Mouse (Mus musculus) embryo, embryonic 10 days (tissue): ENCODE measurements at regions not wholly inside any gene's neighbourhood (a gene's known extent, or its start where the extent isn't known, plus 50 kb on each side); places are given as distances from the start of the nearest gene placed in this dataset.

Experiments
- DNase-seq: peaks from one replicate; pipeline ENCODE4 v3.0.0-alpha.2; 2015; ENCODE audit warnings: low spot score

DNA sequence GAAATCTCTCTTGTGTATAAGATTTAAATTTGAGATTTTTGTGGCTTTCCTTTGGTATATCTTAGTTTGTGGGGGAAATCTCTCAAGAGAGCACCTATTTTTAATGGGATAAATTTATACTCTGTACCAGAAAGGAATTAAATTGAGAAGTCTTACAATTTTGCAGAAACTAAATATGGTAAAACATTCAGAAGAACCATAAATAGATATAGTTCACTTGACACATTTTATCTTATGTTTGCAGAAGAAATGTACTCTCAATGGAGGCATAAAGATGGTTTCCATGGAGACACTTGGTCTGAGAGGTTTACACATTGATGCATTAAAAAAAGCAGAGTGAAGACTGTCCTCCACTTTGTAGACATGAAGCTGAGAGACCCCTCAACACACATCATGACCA is 86.9 kb downstream of the Ndufa10 start:
- no peak for DNase-seq

DNA sequence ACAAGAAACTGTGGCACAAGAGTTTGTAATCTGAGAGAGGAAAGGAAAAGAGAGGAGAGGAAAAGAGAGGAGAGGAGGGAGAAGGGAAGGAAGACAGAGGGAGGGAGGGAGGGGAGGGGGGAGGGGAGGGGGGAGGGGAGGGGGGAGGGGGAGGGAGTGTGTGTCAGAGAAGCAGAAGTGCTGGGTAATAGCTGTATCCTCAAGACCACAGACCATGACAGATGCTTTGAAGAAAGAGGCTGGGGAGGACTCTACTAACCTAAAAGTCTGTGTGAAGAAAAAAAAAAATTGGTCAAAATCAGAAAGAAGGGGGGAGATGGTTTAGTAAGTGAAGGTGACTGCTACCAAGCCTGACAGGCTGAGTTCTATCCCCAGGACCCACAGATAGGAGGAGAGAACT is 88.7 kb downstream of the Ndufa10 start:
- no peak for DNase-seq

DNA sequence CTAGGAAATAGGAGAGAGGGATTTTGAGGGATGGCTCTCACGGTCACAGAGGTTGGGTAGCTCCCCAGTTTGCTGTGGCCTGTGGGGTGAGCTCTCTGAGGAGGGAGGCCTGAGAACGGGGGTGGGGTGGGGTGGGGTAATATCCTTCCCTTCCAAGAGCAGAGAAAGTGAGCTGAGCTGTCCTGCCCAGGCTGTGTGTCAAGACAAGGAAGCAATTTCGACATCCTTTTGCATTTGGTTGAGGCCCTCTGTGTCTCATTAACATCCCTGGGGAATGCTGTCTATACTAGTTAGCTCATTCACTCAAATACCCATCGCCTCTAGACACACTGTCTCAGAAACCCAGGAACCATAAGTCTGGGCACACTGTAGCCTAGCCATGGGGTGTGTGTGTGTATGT is 89.9 kb downstream of the Ndufa10 start:
- DNase-seq: no peak

DNA sequence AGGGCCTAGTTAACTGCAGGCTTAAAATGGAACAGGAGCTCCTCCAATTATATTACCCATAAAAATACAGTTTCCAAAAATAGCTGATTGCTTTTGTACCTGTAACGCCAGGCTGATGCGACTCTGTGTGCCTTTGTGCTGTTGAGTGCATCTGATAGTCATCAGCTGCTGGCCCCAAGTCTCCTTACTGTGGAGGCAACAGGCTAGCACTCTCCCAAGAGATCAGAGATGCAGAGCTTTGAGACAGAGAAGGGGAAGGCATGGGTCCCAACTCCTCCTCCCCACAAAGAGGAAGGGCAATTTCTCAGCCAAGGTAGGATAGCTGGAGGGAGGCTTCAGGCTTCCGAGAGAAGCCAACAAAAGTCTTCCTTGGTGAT is 94.2 kb downstream of the Ndufa10 start:
- no peak for DNase-seq

DNA sequence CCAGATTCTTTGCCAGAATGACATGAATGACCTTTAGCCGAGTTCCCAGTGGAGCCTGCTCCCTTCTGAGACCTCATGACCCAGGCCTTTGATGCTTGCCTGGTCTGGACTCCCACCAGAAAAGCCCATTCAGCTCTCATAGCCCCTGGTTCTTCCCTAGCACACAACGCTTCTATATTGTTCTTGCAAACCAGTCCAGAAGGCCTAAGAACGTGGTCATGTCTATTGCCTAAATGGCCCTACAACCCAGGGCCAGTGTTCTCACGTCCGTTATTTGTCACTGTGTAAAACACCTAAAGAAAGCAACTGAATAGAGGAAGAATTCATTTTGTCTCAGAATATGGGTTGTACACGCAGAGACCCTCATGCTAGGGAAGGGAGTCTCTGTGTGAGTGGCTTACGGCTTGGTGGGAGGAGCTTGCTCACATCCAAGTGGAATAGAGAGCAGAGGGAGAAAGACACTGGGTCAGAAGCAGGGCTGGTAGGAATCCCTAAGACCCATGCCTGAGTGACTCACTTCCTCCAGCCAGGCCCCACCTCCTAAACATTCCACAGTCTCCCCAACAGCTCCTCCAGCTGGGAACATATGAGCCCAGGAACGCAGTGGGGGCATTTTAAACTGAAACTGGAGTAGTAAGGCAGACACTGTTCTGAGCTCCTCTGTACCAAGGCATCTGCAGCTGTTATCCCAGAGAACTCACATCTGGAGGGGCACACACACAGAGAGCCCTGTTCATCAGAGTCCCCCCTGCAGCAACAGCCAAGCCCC is 94.7 kb downstream of the Ndufa10 start:
- peak; percentile 49 for DNase-seq

DNA sequence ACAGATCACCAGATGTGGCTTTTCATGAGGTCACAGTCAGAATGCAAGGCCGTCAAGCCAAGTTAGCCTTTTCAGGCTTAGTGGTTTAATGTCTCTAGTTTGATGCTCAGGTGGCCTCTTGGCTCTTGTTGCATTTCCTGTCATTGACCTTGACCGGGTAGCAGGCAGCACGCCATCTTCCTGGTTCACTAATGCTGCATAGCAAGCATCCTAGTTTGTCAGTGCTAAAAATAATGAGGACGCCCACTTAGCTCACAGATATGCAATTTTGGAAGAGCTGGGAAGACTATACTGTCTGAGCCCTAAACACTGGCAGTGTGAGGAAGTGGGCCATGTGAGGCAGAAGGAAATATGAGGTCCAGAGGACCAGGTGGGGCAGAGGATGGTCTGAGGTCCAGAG is 97.2 kb downstream of the Ndufa10 start:
- no peak for DNase-seq

DNA sequence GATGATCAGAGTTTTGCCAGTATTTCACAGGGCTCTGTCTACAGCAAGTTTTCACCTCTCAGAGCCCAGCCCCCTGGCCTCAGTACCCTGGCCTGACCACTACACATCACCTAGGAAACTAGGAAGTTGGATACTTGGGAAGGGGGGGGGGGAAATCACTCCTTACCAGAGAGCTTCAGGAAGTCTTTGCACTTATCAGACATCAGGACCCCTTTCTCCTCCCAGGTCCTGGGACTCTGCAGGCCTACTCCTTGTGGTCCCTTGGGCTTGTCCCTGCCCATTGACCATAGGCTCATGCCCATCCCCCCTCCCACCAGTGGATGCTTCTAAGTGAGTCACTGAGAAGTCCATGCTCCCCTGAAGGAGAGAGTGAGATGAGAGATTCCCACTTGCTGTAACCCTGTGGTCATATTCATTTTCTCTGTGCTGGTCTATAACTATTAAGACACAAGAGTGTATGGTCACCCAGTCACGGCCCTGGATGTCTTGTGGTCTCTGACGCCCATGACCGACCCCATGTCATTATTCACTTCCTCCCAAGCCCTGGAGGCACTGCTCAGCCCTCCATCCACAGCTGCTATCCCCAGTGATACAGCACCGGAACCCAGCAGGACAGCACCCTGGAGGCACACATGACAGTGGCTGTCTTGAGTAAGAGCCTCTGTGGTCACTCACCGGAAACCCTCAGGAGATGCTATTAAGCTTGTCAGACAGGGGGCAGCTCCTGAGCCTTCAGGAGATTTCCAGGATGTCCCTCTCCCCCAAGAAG is 101.3 kb downstream of the Ndufa10 start:
- no peak for DNase-seq

DNA sequence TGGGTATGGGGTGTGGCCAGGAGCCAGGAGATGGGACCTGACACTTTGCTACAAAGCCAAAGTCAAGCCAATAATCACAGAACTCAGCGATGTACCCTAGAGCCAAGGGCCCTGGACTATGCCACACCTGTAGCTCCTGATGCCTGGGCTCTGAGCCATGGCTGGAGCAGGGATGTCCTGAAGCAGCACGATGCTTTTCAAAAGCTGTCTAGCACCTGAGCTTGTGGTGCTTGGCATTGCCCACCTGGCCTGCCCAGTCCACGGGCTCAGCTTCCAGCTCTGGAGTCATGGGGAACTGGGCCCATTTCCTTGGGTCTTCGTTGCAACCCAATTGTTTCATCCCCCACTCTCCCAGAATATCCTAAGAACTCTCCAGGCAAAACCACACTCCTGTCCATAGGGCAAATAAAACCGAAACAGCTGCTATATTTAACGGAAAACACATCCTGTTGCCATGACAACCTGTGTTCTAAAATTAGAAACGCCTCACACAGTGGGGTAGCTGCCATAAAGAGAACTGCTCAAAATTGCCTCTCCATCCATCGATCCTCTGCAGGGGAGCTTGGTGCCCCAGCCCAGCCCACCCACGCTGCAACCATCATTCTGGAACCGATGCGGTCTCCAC is 102.2 kb downstream of the Ndufa10 start:
- DNase-seq: peak; percentile 39

DNA sequence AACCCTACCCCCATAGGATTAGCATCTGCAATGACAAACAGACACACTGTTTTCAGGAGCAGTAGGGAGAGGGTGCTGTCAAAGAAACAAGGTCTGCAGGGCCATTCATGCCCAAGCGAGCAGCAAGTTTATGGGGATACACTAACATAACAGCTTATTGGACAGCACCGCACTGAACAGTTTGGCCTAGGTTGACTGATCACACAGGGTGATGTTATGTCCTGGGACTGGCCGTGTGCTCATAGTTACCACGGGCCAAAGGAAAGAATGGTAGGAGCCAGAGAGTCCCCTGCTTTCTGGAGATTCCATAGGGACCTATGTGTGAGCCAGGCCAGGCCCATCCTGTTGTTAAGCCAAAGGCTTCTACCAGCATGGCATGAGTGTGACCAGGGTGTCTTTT is 102.8 kb downstream of the Ndufa10 start:
- no peak for DNase-seq

DNA sequence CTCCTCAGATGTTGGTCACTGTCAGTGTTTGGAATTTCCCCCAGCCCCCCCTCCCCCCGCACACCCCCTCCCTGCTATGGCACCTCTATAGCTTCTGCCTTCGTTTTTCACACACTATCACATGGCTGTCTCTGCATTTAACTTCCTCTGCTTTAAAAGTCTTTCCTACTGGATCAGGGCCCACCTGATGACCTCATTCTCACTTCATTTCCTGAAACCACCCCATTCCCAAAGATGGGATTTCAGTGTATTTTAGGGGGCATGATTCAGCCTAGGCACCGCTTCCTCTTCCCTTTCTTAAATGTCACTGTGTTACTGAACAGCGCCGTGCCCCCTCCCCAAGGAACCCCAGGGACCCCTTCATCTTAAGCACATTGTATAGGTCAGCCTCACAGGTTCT is 103.7 kb downstream of the Ndufa10 start:
- no peak for DNase-seq

DNA sequence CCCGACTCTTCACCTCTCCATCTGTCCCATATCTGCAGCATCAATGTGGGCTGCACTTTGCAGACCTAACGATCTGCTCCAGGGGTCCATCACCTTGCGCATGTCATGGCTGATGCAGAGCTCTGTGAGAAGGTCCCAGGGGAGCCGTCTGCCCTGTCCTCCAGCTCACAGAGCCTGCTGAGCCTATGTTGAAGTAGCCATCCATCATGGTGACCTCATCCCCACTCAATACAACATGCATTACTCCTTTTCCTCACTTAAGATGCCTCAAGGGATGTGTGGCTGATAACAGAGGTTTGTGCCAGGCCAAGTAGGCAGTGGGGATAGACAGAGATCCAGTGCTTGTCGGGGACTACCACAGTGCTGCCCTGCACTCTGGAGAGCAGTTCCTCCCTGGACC is 107.4 kb downstream of the Ndufa10 start:
- DNase-seq: no peak

DNA sequence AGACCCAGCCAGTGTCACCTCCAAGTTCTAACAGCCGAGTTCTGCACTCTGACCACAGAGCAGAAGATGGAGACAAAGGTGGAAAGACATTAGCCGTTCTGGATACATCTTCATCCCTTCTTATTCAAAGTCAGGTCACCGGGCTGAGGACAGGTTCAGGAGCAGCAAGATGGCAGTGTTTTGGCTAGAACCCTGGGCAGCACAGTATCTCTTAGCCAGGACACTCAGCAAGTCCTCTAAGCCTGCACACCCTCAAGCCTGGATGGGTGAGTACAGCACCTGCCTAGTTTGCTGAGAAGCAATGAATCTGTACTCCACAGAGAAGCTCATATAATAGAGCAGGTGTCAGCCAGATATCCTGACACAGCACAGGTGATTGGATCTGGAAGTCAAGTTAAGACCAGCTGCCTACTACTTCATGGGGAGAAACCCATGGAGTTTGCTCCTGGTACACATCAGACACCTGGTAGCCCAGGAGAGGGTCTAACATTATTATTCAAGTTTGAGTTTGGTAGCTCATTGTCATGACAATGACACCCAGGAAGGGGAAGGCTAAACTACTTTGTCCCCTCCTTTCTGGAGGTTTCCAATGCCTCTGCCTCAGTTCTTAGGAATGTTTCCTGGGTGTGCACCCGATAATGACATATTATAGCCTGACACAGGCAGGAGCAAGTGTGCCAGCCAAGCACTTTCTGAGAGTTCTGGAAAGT is 108.1 kb downstream of the Ndufa10 start:
- no peak for DNase-seq

DNA sequence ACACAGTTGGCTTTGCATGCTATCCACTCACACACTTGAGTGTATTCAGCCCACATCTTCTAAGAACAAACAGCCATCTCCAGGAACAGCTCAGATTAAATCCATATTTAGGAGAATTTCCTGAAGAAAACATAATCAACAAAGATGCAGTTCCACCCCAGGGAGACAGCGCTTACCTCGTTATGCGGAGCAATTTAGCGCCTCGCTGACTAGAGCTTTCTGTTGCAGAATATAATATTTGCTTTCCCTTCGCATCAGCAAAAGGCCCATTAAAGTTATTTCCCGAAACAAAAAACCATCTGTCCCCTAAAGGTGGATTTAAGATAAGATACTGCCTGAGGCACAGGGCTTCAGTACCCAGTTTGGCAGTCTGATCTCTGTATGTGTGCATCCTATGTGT is 112.0 kb downstream of the Ndufa10 start:
- no peak for DNase-seq

DNA sequence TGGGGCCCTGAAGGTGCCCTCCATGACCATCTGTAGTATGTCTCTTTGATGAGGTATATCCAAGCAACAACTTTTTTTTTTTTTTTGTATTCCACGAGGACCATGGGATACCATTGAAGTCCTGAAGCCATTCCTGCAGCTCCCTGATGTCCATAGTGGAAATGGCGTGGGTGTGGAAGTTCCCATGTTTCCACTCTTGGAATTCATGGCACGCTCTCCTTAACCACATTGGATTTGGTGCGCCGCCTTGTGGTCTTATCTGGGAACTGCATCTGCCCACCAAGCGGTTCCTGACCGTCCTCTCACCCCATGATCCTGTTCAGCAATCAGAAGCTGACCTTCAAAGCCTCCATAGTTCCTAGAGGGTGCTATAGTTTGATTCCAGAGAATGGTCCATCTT is 113.4 kb downstream of the Ndufa10 start:
- peak; percentile 76 for DNase-seq

DNA sequence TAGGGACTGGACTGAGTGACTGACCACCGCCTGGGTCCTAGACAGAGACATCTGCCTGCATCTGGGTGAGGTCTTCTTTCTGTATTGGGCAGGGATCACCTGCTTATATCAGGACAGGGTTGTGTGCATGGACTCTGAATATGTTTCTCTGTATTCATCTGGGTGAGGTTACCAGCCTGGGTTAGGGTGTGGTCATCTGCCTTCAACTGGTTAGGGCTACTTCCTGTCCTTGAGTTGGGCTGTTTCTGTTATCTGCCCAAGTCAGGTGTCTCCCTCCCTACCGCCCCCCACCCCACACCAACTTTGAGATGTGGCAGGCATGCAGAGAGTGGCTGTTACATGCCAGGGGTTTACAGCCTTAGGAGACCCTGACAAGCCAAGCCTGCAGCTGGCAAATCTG is 114.2 kb downstream of the Ndufa10 start:
- no peak for DNase-seq

DNA sequence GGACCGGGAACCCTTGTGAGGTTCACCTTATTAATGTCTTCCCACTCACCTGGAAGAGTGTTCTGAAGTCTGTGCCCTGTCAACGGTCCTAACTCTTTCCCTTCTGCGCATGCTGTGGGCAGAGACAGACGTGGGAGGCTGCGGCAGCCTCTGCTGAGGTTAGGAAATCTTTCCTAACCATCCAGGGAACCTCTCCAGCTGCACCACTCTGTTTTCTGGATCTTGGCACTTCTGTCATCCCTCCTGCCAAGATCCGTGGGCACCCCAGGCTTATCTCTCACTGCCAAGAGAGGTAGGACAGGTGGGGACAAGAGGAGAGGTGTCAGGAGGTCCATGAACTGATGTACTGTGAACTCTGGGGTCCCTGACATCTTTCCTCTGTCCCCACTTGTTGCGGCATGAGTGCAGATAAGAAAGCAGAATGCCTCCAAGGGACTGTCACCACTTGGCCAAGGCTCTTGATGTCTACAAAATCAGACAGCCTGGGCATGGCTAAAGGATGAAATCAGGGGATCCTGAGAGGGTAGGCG is 114.8 kb downstream of the Ndufa10 start:
- DNase-seq: no peak

DNA sequence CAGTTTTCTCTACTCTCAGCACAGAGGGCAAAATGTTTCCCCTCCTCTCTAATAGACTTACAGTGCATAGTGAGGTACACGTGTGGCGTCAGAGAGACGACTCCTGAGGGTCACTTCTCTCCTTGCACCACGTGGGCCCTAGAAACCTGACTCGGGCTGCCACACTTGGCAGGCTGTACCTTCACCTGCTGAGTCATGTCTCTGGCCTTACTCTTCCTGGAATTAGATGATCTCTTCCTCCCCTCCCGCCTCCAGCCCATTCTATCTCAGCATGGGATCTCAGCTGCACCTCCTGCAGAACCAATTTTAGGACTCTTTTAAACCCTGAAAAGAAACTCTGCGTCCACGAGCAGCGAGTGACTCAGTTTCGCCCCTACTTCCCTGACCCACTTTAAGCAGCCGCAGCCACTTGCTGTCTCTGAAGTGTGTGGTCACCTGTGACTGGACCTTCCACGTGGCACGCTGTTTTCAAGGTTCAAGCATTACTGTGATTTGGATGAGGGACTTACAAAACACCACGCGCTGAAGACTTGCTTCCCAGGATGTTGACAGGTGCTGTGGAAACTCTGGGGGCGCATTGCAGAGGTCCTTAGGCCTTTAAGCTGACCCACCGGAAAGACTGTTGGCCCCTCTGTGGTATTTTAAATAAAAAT is 125.2 kb downstream of the Ndufa10 start:
- DNase-seq: no peak

DNA sequence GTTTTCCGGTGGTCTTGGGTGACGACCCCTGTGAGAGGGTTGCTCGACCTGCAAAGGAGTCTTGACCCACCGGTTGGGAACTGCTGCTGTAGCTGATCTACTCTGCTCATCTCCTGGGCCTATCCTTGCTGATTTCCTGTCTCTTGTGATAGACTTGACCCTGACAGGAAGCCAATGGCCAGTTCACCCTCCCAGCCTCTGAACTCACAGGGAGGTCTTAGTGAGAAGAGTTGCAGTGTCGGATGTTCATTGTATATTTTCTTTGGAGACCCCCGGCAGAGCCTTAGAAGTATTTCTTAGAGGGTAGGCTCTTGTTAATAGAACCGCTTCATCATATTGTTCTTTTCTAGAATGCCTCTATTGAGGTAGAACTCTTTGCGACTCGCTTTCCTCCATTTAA is 126.0 kb downstream of the Ndufa10 start:
- DNase-seq: no peak

DNA sequence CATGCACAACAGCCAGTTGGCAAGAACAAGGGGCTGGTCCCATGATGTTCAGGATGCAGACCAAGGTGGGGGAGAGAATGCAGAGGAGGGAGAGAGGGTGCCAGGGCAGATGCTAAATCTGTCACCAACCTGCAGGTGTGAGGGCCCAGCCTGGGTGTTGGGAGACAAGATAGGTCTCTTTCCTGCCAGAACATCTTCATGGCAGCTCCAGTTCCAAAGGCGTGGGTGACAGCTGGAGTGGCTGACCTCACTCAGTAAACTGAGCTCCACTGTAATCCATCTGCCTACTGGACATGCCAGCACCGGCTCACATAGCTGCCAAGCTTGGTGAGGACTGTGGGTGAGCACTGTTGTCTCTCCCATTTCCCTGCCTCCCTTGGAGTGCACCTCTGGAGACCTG is 129.9 kb downstream of the Ndufa10 start:
- DNase-seq: no peak

DNA sequence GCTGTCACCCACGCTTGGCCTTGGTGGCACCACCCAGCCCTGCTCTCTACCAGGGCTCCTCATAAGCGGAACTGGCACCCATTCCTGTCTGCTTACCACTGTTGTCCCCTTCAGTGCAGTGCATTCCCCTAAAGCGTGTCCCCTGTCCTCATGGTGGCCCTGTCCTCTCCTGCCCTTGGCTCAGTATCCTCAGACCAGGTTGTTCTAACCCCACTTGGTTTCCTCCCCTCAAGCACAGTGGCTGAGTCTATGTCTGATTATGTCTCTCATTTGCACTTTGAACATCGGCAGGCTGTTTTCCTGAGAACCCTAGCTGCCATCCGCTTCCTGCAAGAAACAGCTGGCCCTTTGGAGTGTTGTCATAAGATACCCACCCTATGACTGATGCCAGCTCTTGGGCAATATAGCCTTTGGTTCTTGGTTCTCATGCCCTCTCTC is 130.5 kb downstream of the Ndufa10 start:
- DNase-seq: no peak

DNA sequence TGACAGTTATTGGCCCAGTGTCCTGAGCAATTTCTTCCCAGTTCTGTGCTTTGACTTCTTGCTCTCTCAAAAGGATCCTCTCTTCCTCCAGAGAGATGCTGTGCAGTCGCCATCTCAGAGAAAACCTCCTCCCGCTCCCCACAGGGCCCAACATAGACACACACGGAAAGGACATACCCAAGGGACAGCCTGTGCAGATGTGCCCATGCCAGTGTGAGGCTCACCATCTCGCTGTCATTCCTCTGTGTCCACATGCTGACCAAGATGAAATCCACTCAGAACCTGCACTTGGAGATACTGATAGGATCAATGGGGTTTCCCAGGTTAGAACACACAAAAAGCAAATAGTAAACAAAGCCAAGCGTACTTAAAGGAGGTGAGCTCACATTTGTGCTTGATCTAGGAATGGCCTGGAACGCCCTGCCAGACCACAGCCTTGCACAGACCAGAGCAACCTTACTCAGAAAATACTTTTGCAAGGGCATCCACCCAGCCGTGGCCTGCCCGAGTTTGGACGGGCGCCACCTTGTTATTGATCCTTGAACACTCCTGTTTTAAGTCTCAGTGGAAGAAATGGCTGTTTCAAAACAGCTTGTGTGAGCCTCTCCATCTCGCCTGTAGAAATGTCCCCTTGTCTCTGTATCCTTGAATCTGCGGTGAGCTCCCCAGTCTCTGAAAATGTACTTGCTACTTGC is 131.7 kb downstream of the Ndufa10 start:
- no peak for DNase-seq
